Mouse (Mus musculus): ENCODE data around the gene Rcor1. TPM values are rescaled to one million over a fixed set of nuclear protein-coding genes. Genes with fewer than 3 reads are reported as not detected.
"Not testable (repeated sequence)": the region's sequence is repeated elsewhere in the genome, so short reads cannot be mapped to it uniquely, and the experiment has no call there.

The Rcor1 gene
- polyA plus RNA-seq, 1 experiment, result 11.3 TPM

- H3K4me1 ChIP-seq (ENCODE audit: control insufficient read depth, insufficient read depth, low read length), result no peaks in the 10 kb centered on the region
- no peak overlapping the region for H3K27ac ChIP-seq (ENCODE audit: insufficient read depth, low read length)
- TF ChIP-seq CTCF (IDR thresholded peaks at IDR 0.05; ENCODE audit: extremely low read depth, insufficient read depth, low read length), result no peak
- TF ChIP-seq POLR2A (IDR thresholded peaks at IDR 0.05; ENCODE audit: extremely low read depth, insufficient read depth, low read length), result no peak
- H3K4me3 ChIP-seq (ENCODE audit: insufficient read depth, low read length), result no peak overlapping the region
Observed at GRCm38 (mm10) chr12:111050256-111050655, 11.1 kb downstream of the Rcor1 start.

- H3K27ac ChIP-seq (ENCODE audit: insufficient read depth, low read length), result no peak overlapping the region
- no peak overlapping the region for H3K4me3 ChIP-seq (ENCODE audit: insufficient read depth, low read length)
- H3K4me1 ChIP-seq (ENCODE audit: control insufficient read depth, insufficient read depth, low read length), result no peaks in the 10 kb centered on the region; the same call in 1 of the 2 replicates
- TF ChIP-seq CTCF (IDR thresholded peaks at IDR 0.05; ENCODE audit: extremely low read depth, insufficient read depth, low read length) (no peak), POLR2A (IDR thresholded peaks at IDR 0.05; ENCODE audit: extremely low read depth, insufficient read depth, low read length) (no peak)
Observed at GRCm38 (mm10) chr12:111063361-111063760, 24.2 kb downstream of the Rcor1 start.

GRCm38 (mm10) chr12:111064220-111064619, 25.1 kb downstream of the Rcor1 start:
- Histone ChIP-seq H3K4me3 (ENCODE audit: insufficient read depth, low read length) (no peak overlapping the region), H3K4me1 (ENCODE audit: control insufficient read depth, insufficient read depth, low read length) (no peaks in the 10 kb centered on the region; the same call in 1 of the 2 replicates), H3K27ac (ENCODE audit: insufficient read depth, low read length) (no peak overlapping the region)
- TF ChIP-seq CTCF (IDR thresholded peaks at IDR 0.05; ENCODE audit: extremely low read depth, insufficient read depth, low read length), result no peak

GRCm38 (mm10) chr12:111065330-111065729, 26.2 kb downstream of the Rcor1 start:
- TF ChIP-seq CTCF (IDR thresholded peaks at IDR 0.05; ENCODE audit: extremely low read depth, insufficient read depth, low read length) (no peak), POLR2A (IDR thresholded peaks at IDR 0.05; ENCODE audit: extremely low read depth, insufficient read depth, low read length) (no peak)
- Histone ChIP-seq H3K4me3 (ENCODE audit: insufficient read depth, low read length) (no peak overlapping the region), H3K27ac (ENCODE audit: insufficient read depth, low read length) (no peak overlapping the region), H3K4me1 (ENCODE audit: control insufficient read depth, insufficient read depth, low read length) (no peaks in the 10 kb centered on the region; the same call in 1 of the 2 replicates)

- H3K27ac ChIP-seq (ENCODE audit: insufficient read depth, low read length), result no peak overlapping the region
- H3K4me1 ChIP-seq (ENCODE audit: control insufficient read depth, insufficient read depth, low read length), result no peaks in the 10 kb centered on the region; the same call in 1 of the 2 replicates
- H3K4me3 ChIP-seq (ENCODE audit: insufficient read depth, low read length), result no peak overlapping the region
- TF ChIP-seq POLR2A (IDR thresholded peaks at IDR 0.05; ENCODE audit: extremely low read depth, insufficient read depth, low read length) (no peak), CTCF (IDR thresholded peaks at IDR 0.05; ENCODE audit: extremely low read depth, insufficient read depth, low read length) (no peak)
Observed at GRCm38 (mm10) chr12:111067816-111068215, 28.7 kb downstream of the Rcor1 start.

GRCm38 (mm10) chr12:111069299-111069698, 30.1 kb downstream of the Rcor1 start:
- not testable (repeated sequence) for H3K4me3 ChIP-seq (ENCODE audit: insufficient read depth, low read length); H3K27ac ChIP-seq (ENCODE audit: insufficient read depth, low read length)

GRCm38 (mm10) chr12:111071009-111071408, 31.9 kb downstream of the Rcor1 start:
- Histone ChIP-seq H3K4me1 (ENCODE audit: control insufficient read depth, insufficient read depth, low read length) (no peaks in the 10 kb centered on the region), H3K4me3 (ENCODE audit: insufficient read depth, low read length) (no peak overlapping the region), H3K27ac (ENCODE audit: insufficient read depth, low read length) (no peak overlapping the region)
- TF ChIP-seq CTCF (IDR thresholded peaks at IDR 0.05; ENCODE audit: extremely low read depth, insufficient read depth, low read length) (no peak), POLR2A (IDR thresholded peaks at IDR 0.05; ENCODE audit: extremely low read depth, insufficient read depth, low read length) (no peak)

More at GRCm38 (mm10) chr12:111069299-111069698, 30.1 kb downstream of the Rcor1 start:
- H3K4me1 ChIP-seq (ENCODE audit: control insufficient read depth, insufficient read depth, low read length), result not testable (repeated sequence)

- Histone ChIP-seq H3K27ac (ENCODE audit: insufficient read depth, low read length) (0 out of 2 replicates have a peak overlapping the region, but pooled peaks have one; percentile 10), H3K4me3 (ENCODE audit: insufficient read depth, low read length) (no peak overlapping the region), H3K4me1 (ENCODE audit: control insufficient read depth, insufficient read depth, low read length) (peaks cover 1% of the 10 kb centered on the region; the same call in 1 of the 2 replicates)
- TF ChIP-seq POLR2A (IDR thresholded peaks at IDR 0.05; ENCODE audit: extremely low read depth, insufficient read depth, low read length), result no peak
- TF ChIP-seq CTCF (IDR thresholded peaks at IDR 0.05; ENCODE audit: extremely low read depth, insufficient read depth, low read length), result no peak
Observed at GRCm38 (mm10) chr12:111071477-111072152, 32.5 kb downstream of the Rcor1 start.

GRCm38 (mm10) chr12:111076385-111076965, 37.3 kb downstream of the Rcor1 start:
- Histone ChIP-seq H3K4me1 (ENCODE audit: control insufficient read depth, insufficient read depth, low read length) (peaks cover 1% of the 10 kb centered on the region; the same call in 1 of the 2 replicates), H3K4me3 (ENCODE audit: insufficient read depth, low read length) (no peak overlapping the region), H3K27ac (ENCODE audit: insufficient read depth, low read length) (no peak overlapping the region)
- TF ChIP-seq CTCF (IDR thresholded peaks at IDR 0.05; ENCODE audit: extremely low read depth, insufficient read depth, low read length) (no peak), POLR2A (IDR thresholded peaks at IDR 0.05; ENCODE audit: extremely low read depth, insufficient read depth, low read length) (no peak)

GRCm38 (mm10) chr12:111085579-111085978, 46.4 kb downstream of the Rcor1 start:
- H3K4me3 ChIP-seq (ENCODE audit: insufficient read depth, low read length), result no peak overlapping the region
- no peak overlapping the region for H3K27ac ChIP-seq (ENCODE audit: insufficient read depth, low read length)
- TF ChIP-seq POLR2A (IDR thresholded peaks at IDR 0.05; ENCODE audit: extremely low read depth, insufficient read depth, low read length) (no peak), CTCF (IDR thresholded peaks at IDR 0.05; ENCODE audit: extremely low read depth, insufficient read depth, low read length) (no peak)
- H3K4me1 ChIP-seq (ENCODE audit: control insufficient read depth, insufficient read depth, low read length), result peaks cover 14% of the 10 kb centered on the region

Measured in cortical plate, adult 2 months (tissue).